Mouse (Mus musculus) thymus, postnatal 0 days (tissue): ENCODE data around the gene Grik3. TPM values are rescaled to one million over a fixed set of nuclear protein-coding genes. Genes with fewer than 3 reads are reported as not detected.

Source experiments
- DNase-seq: peaks from one replicate; pipeline ENCODE4 v3.0.0-alpha.2; 2015; ENCODE audit warnings: low spot score
- polyA plus RNA-seq: library from polyadenylated mRNA; unstranded; fragments of >200 nt; fragmentation: Nextera tagmentation; extraction: Ambion mirVana; gene quantifications from 2 replicates; pipeline ENCODE4 v1.2.1, GENCODE M21; 2015

Gene Grik3
- polyA plus RNA-seq: 0.03 TPM in 1 of 2 replicates, not detected in the other

- no peak for DNase-seq
Measured at GRCm38 (mm10) chr4:125490661-125491504, at the start of gene Grik3. TSS of gene Grik3 (plus strand) at chr4:125490700.

- DNase-seq: no peak
Measured at GRCm38 (mm10) chr4:125441821-125442220, 48.7 kb upstream of the Grik3 start.

- DNase-seq: no peak
Measured at GRCm38 (mm10) chr4:125444366-125444765, 46.1 kb upstream of the Grik3 start.

GRCm38 (mm10) chr4:125450602-125451321, 39.7 kb upstream of the Grik3 start:
- DNase-seq: no peak

GRCm38 (mm10) chr4:125451821-125452220, 38.7 kb upstream of the Grik3 start:
- DNase-seq: no peak

GRCm38 (mm10) chr4:125456506-125456905, 34.0 kb upstream of the Grik3 start:
- DNase-seq: no peak

GRCm38 (mm10) chr4:125457152-125458093, 33.1 kb upstream of the Grik3 start:
- no peak for DNase-seq

GRCm38 (mm10) chr4:125459791-125460190, 30.7 kb upstream of the Grik3 start:
- DNase-seq: no peak

- DNase-seq: no peak
Measured at GRCm38 (mm10) chr4:125469711-125470372, 20.7 kb upstream of the Grik3 start.

- no peak for DNase-seq
Measured at GRCm38 (mm10) chr4:125474903-125475302, 15.6 kb upstream of the Grik3 start.

- DNase-seq: no peak
Measured at GRCm38 (mm10) chr4:125478071-125478470, 12.4 kb upstream of the Grik3 start.

GRCm38 (mm10) chr4:125481256-125481655, 9.2 kb upstream of the Grik3 start:
- no peak for DNase-seq

GRCm38 (mm10) chr4:125484131-125484530, 6.4 kb upstream of the Grik3 start:
- DNase-seq: no peak

GRCm38 (mm10) chr4:125485416-125486239, 4.9 kb upstream of the Grik3 start:
- DNase-seq: no peak

- no peak for DNase-seq
Measured at GRCm38 (mm10) chr4:125486616-125487015, 3.9 kb upstream of the Grik3 start.

- DNase-seq: no peak
Measured at GRCm38 (mm10) chr4:125487031-125487430, 3.5 kb upstream of the Grik3 start.

GRCm38 (mm10) chr4:125488796-125489637, 1.5 kb upstream of the Grik3 start:
- DNase-seq: no peak

GRCm38 (mm10) chr4:125489901-125490590, 454 bp upstream of the Grik3 start:
- no peak for DNase-seq
